Mouse (Mus musculus) hindbrain, embryonic 16.5 days (tissue): ENCODE results near the gene Marveld1. TPM values are rescaled to one million over a fixed set of nuclear protein-coding genes. Genes with fewer than 3 reads are reported as not detected.
A peak's percentile ranks its signal among the peaks of the same experiment; 100 is the strongest.

Experiments used
- ATAC-seq: fragments of 200-750 bp; cut with Nextera tagmentation; 2 replicates; pipeline ENCODE4 v1.8.0; 2017; ENCODE audit warnings: moderate TSS enrichment, moderate library complexity
- H3K27ac ChIP-seq: fragments of 300-500 bp; sonication (generic); 2 replicates; pipeline ENCODE4 v1.5.1; 2014; ENCODE audit warnings: low read depth, mild to moderate bottlenecking, control low read depth, low read length, moderate library complexity
- H3K27me3 ChIP-seq: fragments of 300-500 bp; sonication (generic); replicated peaks from 2 replicates; pipeline ENCODE4 v1.6.1; 2014; ENCODE audit warnings: low read length; ENCODE audit not compliant: control insufficient read depth, insufficient read depth
- H3K36me3 ChIP-seq: fragments of 300-500 bp; sonication (generic); 2 replicates; pipeline ENCODE4 v1.6.1; 2014; ENCODE audit warnings: mild to moderate bottlenecking, low read length, moderate library complexity, mixed read lengths; ENCODE audit not compliant: control insufficient read depth, insufficient read depth
- H3K4me1 ChIP-seq: fragments of 300-500 bp; sonication (generic); 2 replicates; pipeline ENCODE4 v1.6.1; 2014; ENCODE audit warnings: low read depth, low read length; ENCODE audit not compliant: control insufficient read depth, insufficient read depth
- H3K4me2 ChIP-seq: fragments of 300-500 bp; sonication (generic); 2 replicates; pipeline ENCODE4 v1.6.1; 2014; ENCODE audit warnings: mild to moderate bottlenecking, low read length, control low read depth, moderate library complexity
- H3K4me3 ChIP-seq: fragments of 300-500 bp; sonication (generic); 2 replicates; pipeline ENCODE4 v1.5.1; 2014; ENCODE audit warnings: mild to moderate bottlenecking, low read length, control low read depth, moderate library complexity
- H3K9ac ChIP-seq: fragments of 300-500 bp; sonication (generic); 2 replicates; pipeline ENCODE4 v1.6.1; 2014; ENCODE audit warnings: low read depth, mild to moderate bottlenecking, control low read depth, low read length, moderate library complexity
- H3K9me3 ChIP-seq: fragments of 300-500 bp; sonication (generic); 2 replicates; pipeline ENCODE4 v1.6.1; 2014; ENCODE audit warnings: mild to moderate bottlenecking, low read length, moderate library complexity; ENCODE audit not compliant: control insufficient read depth
- WGBS: fragments of 180-500 bp; shearing (Covaris S2); extraction: QIAGEN DNeasy Blood & Tissue Kit; methylation state at CpG from one replicate; pipeline ENCODE4 v1.1.7; 2014; 5-methylcytosine and 5-hydroxymethylcytosine counted together
- polyA plus RNA-seq: library from polyadenylated mRNA; unstranded; fragments of >200 nt; fragmentation: Nextera tagmentation; extraction: Ambion mirVana; gene quantifications from 2 replicates; pipeline ENCODE4 v1.2.1, GENCODE M21; 2015

Gene Marveld1
- polyA plus RNA-seq, 1 experiment from 2014 or later, result 1.5 TPM

- WGBS, result 92% methylated on average over 9 of the region's 9 CpGs
- peaks cover 4% of the 10 kb centered on the region; the same call in 1 of the 2 replicates for H3K4me1 ChIP-seq
- no peaks in the 10 kb centered on the region for H3K9me3 ChIP-seq
- H3K27me3 ChIP-seq, result peaks cover 7% of the 10 kb centered on the region; the same call in 1 of the 2 replicates
- no peak overlapping the region for H3K4me2 ChIP-seq
- H3K36me3 ChIP-seq, result no peaks in the 10 kb centered on the region
- H3K27ac ChIP-seq, result no peak overlapping the region
- no peak overlapping the region; the same call in 1 of the 2 replicates for H3K9ac ChIP-seq
- H3K4me3 ChIP-seq, result no peak overlapping the region
- ATAC-seq, result no peak
Observed at GRCm38 (mm10) chr19:42146276-42147010, 757 bp upstream of the Marveld1 start.

DNA sequence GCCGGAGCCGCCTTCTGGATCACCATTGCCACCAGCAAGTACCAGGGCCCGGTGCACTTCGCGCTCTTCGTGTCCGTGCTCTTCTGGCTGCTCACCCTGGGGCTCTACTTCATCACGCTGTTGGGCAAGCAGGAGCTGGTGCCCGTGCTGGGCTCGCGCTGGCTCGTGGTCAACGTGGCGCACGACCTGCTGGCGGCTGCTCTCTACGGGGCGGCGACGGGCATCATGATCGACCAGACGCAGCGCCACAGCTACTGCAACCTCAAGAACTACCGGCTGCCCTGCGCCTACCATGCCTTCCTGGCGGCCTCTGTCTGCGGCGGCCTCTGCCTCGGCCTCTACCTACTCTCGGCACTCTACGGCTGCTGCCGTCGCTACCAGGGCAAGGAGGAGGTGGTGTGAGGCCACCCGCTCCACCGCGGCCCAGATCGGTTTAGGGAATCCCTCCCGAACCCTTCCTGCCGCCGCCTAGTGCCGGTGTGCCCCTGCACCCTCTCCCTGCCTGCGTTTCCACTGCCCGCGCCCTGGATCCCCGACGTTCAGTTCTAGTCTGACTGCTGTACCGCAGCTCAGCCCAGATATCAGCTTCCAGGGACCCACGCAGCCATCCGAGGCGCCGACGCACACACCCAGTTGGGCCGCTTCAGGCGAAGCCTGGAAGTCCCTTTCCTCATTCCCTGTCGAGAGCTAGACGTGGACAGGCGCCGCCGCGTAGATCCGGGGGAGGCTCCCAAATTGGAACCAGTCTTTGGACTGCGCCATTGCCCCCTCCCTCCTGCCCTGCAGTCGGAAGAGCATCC, 769 bp downstream of the Marveld1 start:
- Histone ChIP-seq H3K27ac (peak overlapping the region; percentile 66), H3K4me3 (peak overlapping the region; percentile 67), H3K4me1 (peaks cover 4% of the 10 kb centered on the region; the same call in 1 of the 2 replicates), H3K9me3 (no peaks in the 10 kb centered on the region), H3K4me2 (peak overlapping the region; percentile 87), H3K9ac (peak overlapping the region; percentile 85), H3K27me3 (peaks cover 7% of the 10 kb centered on the region; the same call in 1 of the 2 replicates), H3K36me3 (no peaks in the 10 kb centered on the region)
- peak; percentile 46 for ATAC-seq
- under 1% methylated on average over 58 of the region's 63 CpGs for WGBS

GRCm38 (mm10) chr19:42148569-42148860, 1.3 kb downstream of the Marveld1 start:
- WGBS, result 24% methylated on average over 7 of the region's 7 CpGs
- no peaks in the 10 kb centered on the region for H3K9me3 ChIP-seq
- H3K4me1 ChIP-seq, result peaks cover 4% of the 10 kb centered on the region; the same call in 1 of the 2 replicates
- H3K36me3 ChIP-seq, result no peaks in the 10 kb centered on the region
- ATAC-seq, result peak; percentile 41; the same call in 1 of the 2 replicates
- peak overlapping the region; percentile 85 for H3K9ac ChIP-seq
- H3K4me3 ChIP-seq, result peak overlapping the region; percentile 67
- H3K4me2 ChIP-seq, result peak overlapping the region; percentile 87
- H3K27me3 ChIP-seq, result peaks cover 7% of the 10 kb centered on the region; the same call in 1 of the 2 replicates
- H3K27ac ChIP-seq, result no peak overlapping the region

- ATAC-seq, result 0 out of 2 replicates have a peak, but pooled peaks have one; percentile 7
- no peak overlapping the region for H3K4me3 ChIP-seq
- no peak overlapping the region for H3K4me2 ChIP-seq
- H3K4me1 ChIP-seq, result peaks cover 4% of the 10 kb centered on the region; the same call in 1 of the 2 replicates
- no peaks in the 10 kb centered on the region for H3K36me3 ChIP-seq
- H3K27ac ChIP-seq, result no peak overlapping the region
- 5% methylated on average over 6 of the region's 6 CpGs for WGBS
- peaks cover 7% of the 10 kb centered on the region; the same call in 1 of the 2 replicates for H3K27me3 ChIP-seq
- H3K9ac ChIP-seq, result no peak overlapping the region
- no peaks in the 10 kb centered on the region for H3K9me3 ChIP-seq
Observed at GRCm38 (mm10) chr19:42151990-42152389, 4.8 kb downstream of the Marveld1 start.

DNA sequence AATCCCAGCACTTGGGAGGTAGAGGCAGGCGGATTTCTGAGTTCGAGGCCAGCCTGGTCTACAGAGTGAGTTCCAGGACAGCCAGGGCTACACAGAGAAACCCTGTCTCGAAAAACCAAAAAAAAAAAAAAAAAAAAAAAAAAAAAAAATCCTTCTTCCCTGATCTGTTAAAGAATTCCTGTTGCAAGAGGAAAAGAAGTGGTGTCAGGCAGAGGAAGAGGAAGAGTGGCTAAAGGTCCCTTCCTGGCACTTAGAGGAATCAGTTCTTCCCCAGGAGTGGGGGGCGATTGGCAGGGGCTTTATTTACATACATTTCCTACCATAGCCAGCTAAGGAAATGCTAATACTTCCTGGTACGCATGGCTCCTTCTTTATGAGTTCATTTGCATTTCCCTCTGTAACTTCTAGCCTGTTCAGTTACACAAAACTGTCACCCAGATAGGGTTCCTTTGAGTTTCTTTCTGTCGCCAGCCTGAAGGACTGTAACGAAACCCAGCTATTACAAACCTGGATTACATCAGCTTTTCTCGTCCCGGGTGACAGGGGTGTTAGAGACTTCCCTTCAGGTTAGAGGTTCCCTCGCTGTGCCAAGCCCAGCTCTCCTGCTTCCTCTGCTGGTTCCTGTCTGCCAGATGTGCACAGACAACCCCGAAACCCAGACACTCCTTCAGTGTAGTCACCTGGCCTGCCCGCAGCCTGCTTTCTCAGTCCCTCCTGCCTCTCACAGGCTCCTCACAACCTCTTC, 10.5 kb downstream of the Marveld1 start:
- no peak overlapping the region for H3K9ac ChIP-seq
- H3K27ac ChIP-seq, result no peak overlapping the region
- 77% methylated on average over 12 of the region's 12 CpGs for WGBS
- H3K9me3 ChIP-seq, result no peaks in the 10 kb centered on the region
- no peak overlapping the region for H3K4me3 ChIP-seq
- H3K4me1 ChIP-seq, result no peaks in the 10 kb centered on the region
- H3K27me3 ChIP-seq, result no peaks in the 10 kb centered on the region
- no peak for ATAC-seq
- H3K4me2 ChIP-seq, result no peak overlapping the region
- no peaks in the 10 kb centered on the region for H3K36me3 ChIP-seq

- no peak overlapping the region for H3K4me2 ChIP-seq
- H3K27ac ChIP-seq, result no peak overlapping the region
- WGBS, result 61% methylated on average over 13 of the region's 13 CpGs
- no peaks in the 10 kb centered on the region for H3K27me3 ChIP-seq
- H3K4me1 ChIP-seq, result no peaks in the 10 kb centered on the region
- H3K9me3 ChIP-seq, result no peaks in the 10 kb centered on the region
- no peaks in the 10 kb centered on the region for H3K36me3 ChIP-seq
- H3K4me3 ChIP-seq, result no peak overlapping the region
- no peak for ATAC-seq
- H3K9ac ChIP-seq, result no peak overlapping the region
Observed at GRCm38 (mm10) chr19:42158246-42159017, 11.2 kb downstream of the Marveld1 start.

- no peak; the same call in 1 of the 2 replicates for ATAC-seq
- H3K4me3 ChIP-seq, result no peak within 1 kb of the TSS
- peaks cover 3% of the 10 kb centered on the region; the same call in 1 of the 2 replicates for H3K4me1 ChIP-seq
- H3K4me2 ChIP-seq, result no peak within 1 kb of the TSS
- H3K36me3 ChIP-seq, result no peaks in the 10 kb centered on the region
- WGBS, result 71% methylated on average over 5 of the region's 5 CpGs
- no peaks in the 10 kb centered on the region for H3K9me3 ChIP-seq
- peaks cover 9% of the 10 kb centered on the region for H3K27me3 ChIP-seq
- H3K27ac ChIP-seq, result no peak within 1 kb of the TSS; the same call in 1 of the 2 replicates
- H3K9ac ChIP-seq, result no peak within 1 kb of the TSS
Observed at GRCm38 (mm10) chr19:42163764-42164163, 16.6 kb downstream of the Marveld1 start, which contains the start of gene Zfyve27. Gene Zfyve27 (plus strand): TSS chr19:42163951.

DNA sequence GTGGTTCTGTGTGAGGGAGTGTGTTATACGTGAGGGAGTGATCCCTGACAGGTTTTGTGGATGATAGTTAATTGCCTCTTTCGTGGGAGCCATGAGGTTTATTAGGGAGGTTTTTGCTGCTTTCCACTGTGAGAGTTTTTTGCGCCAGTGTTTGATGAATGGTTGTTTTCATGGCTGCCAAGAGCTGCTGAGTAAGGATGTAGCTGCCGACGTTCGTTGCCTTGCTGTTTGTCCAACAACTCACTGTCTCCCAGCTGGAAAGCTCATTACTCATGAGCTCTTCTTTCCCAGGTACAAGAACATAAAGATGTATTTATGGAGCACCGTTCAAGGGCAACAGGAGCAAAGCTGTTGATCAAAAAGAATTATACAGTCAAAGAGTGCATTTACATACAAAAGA, 17.0 kb downstream of the Marveld1 start:
- no peak for ATAC-seq
- H3K4me1 ChIP-seq, result peaks cover 3% of the 10 kb centered on the region
- 24% methylated on average over 7 of the region's 7 CpGs for WGBS
- H3K4me3 ChIP-seq, result no peak overlapping the region
- H3K36me3 ChIP-seq, result no peaks in the 10 kb centered on the region
- no peak overlapping the region; the same call in 1 of the 2 replicates for H3K27ac ChIP-seq
- H3K4me2 ChIP-seq, result no peak overlapping the region
- peaks cover 9% of the 10 kb centered on the region for H3K27me3 ChIP-seq
- no peaks in the 10 kb centered on the region for H3K9me3 ChIP-seq
- no peak overlapping the region for H3K9ac ChIP-seq
